Comparison of ENCODE assay signal across 8 mouse cellular contexts in the genomic region with DNA sequence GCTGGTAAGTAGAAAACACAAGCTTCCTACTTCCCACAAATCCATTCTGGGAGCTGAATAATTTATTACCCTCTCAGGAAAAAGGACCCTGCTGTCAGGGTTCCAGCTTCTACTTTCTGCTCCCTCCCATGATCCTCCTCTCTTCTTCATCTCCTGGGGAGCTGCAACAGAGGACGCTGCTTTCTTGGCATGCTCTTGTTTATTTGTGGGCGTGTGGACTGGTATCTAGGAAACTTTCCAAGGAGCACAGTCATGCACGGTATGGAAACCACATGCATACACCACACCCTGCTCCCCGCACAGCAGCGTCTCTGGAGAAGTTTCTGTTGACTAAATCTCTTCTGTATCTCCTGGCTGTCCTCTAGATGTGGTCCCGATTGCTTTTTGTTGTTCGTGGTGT.
DNase-seq lines count a peak whose midpoint lies in the region; ATAC-seq lines count a peak whose summit lies in the region.

No protein-coding gene starts in this region.

- peaks cover 7% of the 10 kb centered on the region for H3K9me3 ChIP-seq in hindbrain, embryonic 12.5 days (replicated peaks)
- H3K9me3 ChIP-seq in hindbrain, embryonic 10.5 days: peaks cover 6% of the 10 kb centered on the region; the same call in 1 of the 2 replicates
- H3K9me3 ChIP-seq in embryonic facial prominence, embryonic 15.5 days (replicated peaks): no peaks in the 10 kb centered on the region

- DNase-seq in hindbrain, embryonic 10.5 days (ENCODE audit: low spot score): no peak
- peak; percentile 97 for DNase-seq in 3T3-L1 (ENCODE audit: low read depth, low spot score)
- DNase-seq in lung, postnatal 10 days: peak; percentile 37
- DNase-seq in adrenal gland, postnatal 4 days (ENCODE audit: low spot score in 2 of 2): no peak
- DNase-seq in thymus, postnatal 14 days: no peak

- no peak overlapping the region for H3K4me3 ChIP-seq in hindbrain, embryonic 12.5 days
- H3K4me3 ChIP-seq in hindbrain, embryonic 10.5 days: no peak overlapping the region
- no peak overlapping the region for H3K4me3 ChIP-seq in embryonic facial prominence, embryonic 15.5 days (replicated peaks)

- no peaks in the 10 kb centered on the region for H3K27me3 ChIP-seq in hindbrain, embryonic 12.5 days
- H3K27me3 ChIP-seq in hindbrain, embryonic 10.5 days (ENCODE audit: insufficient read depth, poor library complexity, severe bottlenecking): no peaks in the 10 kb centered on the region
- H3K27me3 ChIP-seq in embryonic facial prominence, embryonic 15.5 days: no peaks in the 10 kb centered on the region

- H3K4me1 ChIP-seq in hindbrain, embryonic 12.5 days: peaks cover 7% of the 10 kb centered on the region; the same call in 1 of the 2 replicates
- peaks cover 5% of the 10 kb centered on the region; the same call in 1 of the 2 replicates for H3K4me1 ChIP-seq in hindbrain, embryonic 10.5 days (replicated peaks)
- 0 out of 2 replicates have a peak, but pooled peaks cover 15% of the 10 kb centered on the region for H3K4me1 ChIP-seq in embryonic facial prominence, embryonic 15.5 days

- peak overlapping the region; percentile 48 for H3K27ac ChIP-seq in hindbrain, embryonic 12.5 days
- H3K27ac ChIP-seq in hindbrain, embryonic 10.5 days: no peak overlapping the region
- peak overlapping the region; percentile 77 for H3K27ac ChIP-seq in embryonic facial prominence, embryonic 15.5 days (replicated peaks)

- no peak overlapping the region for H3K4me2 ChIP-seq in hindbrain, embryonic 12.5 days (replicated peaks)
- peak overlapping the region; percentile 36 for H3K4me2 ChIP-seq in embryonic facial prominence, embryonic 15.5 days (replicated peaks)

- WGBS in hindbrain, embryonic 12.5 days: 59% methylated on average over 7 of the region's 7 CpGs
- 63% methylated on average over 7 of the region's 7 CpGs for WGBS in hindbrain, embryonic 10.5 days
- WGBS in embryonic facial prominence, embryonic 15.5 days: 19% methylated on average over 7 of the region's 7 CpGs

- ATAC-seq in hindbrain, embryonic 12.5 days (ENCODE audit: low FRiP score): no peak
- ATAC-seq in embryonic facial prominence, embryonic 15.5 days (ENCODE audit: insufficient number of reproducible peaks, low FRiP score, low TSS enrichment, low read depth): peak; percentile 86
- ATAC-seq in cerebellum, adult (ENCODE audit: insufficient number of reproducible peaks, low FRiP score, low TSS enrichment): no peak

- H3K9ac ChIP-seq in hindbrain, embryonic 12.5 days: no peak overlapping the region
- H3K9ac ChIP-seq in embryonic facial prominence, embryonic 15.5 days: no peak overlapping the region

- H3K36me3 ChIP-seq in hindbrain, embryonic 12.5 days: peaks cover 7% of the 10 kb centered on the region
- peaks cover 14% of the 10 kb centered on the region for H3K36me3 ChIP-seq in hindbrain, embryonic 10.5 days
- H3K36me3 ChIP-seq in embryonic facial prominence, embryonic 15.5 days: no peaks in the 10 kb centered on the region

Comparison
In these comparisons a context has a peak if more than half of its experiments do, and no peak if none do; other contexts are left out.
1. DNase-seq: peak in 3T3-L1 (single experiment) and lung, postnatal 10 days (single experiment); none in hindbrain, embryonic 10.5 days (single experiment), adrenal gland, postnatal 4 days (0 of 2) and thymus, postnatal 14 days (single experiment).